Mouse (Mus musculus) frontal cortex, adult 2 months (tissue): Measurements from ENCODE around the gene Cacnb1. TPM values are rescaled to one million over a fixed set of nuclear protein-coding genes. Genes with fewer than 3 reads are reported as not detected.

Experiments
- DNase-seq, 2 experiments: peaks; one replicate each; pipeline ENCODE4 v3.0.0; 2022; ENCODE audit warnings: low spot score in 1 of 2; ENCODE audit errors: extremely low spot score in 1 of 2
- polyA plus RNA-seq: library from polyadenylated mRNA; depleted of rRNA; stranded (reverse); fragments of >200 nt; gene quantifications from 2 replicates; pipeline ENCODE4 v1.2.3, GENCODE M21; 2012

The Cacnb1 gene
- polyA plus RNA-seq, 1 experiment, result 99.8 TPM

DNA sequence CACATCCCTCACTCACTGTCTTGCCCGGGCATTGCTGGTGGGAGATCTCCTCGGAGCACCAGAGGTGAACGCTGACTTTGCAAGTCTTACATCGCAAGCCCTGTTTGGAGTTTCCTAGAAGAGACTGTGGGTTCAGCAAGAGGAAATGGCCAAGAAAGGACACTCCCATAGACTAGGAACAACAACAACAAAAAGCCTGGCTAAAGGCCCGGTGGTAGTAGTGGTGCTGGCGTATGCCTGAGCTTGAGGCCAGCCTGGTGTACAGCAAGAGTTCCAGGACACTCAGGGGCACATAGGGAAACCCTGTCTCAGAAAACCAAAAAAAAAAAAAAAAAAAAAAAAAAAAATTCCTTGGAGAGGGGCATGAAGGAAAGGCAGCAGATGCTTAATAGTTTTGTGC is 19.9 kb upstream of the Cacnb1 start:
- no peak for DNase-seq

DNA sequence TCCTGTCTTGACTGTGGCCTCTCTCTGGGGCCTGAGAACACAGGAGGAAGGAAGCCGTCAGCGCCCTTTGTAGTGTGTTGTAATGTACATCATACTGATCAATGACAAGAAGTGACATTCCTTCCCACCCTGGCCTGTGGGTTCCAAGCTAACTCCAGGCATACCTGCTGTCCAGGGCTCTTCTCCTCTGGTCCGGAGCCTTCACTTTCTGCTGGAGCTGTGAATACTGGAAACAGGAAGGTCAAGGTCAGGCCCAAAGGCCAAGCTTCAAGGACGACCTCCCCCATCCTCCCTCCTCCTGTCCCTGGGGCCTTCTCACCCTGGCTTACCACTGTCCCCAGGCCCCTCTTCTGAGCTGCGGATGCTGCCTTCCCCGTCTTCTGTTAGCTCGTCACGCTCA is 18.1 kb upstream of the Cacnb1 start:
- DNase-seq, result no peak

DNA sequence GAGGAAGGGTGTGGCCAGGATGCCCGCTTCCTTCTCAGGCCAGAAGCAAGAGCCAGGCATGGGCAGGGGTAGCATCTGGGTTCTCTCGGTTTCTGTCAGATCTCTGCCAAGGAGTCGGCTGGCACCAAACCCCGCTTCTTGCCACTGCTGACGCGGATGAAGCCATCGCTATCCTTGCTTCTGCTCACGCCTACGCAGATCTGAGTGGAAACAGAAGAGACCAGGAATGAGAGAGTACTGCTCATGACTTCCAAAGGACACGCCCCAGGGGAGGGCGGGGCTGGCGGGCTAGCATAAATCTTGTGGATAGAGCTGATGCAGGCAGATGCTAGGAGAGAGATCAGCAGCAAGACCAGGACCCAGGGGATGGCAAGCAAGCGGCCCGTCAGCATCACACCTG is 15.0 kb upstream of the Cacnb1 start:
- DNase-seq, result peak in 1 of 2 experiments; percentile 90

DNA sequence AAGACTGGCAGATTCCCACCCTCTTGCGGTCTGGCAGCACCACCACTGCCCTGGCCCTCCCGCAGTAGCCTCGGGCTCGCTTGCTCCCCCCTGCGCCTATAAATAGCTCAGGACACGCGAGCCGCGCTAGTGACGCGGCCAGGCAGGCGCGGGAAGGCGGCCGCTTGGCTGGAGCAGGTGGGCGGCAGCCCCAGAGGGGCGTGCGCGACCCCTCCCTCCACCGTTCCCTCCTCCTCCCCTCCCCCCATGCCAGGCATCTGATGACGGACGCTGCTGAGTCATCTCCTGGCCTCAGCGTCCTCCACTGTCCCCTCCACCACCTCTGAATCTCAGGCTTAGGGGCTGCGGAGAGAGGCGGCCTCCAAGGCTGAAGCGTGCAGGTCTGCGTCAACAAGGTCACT is 13.1 kb upstream of the Cacnb1 start:
- no peak for DNase-seq

DNA sequence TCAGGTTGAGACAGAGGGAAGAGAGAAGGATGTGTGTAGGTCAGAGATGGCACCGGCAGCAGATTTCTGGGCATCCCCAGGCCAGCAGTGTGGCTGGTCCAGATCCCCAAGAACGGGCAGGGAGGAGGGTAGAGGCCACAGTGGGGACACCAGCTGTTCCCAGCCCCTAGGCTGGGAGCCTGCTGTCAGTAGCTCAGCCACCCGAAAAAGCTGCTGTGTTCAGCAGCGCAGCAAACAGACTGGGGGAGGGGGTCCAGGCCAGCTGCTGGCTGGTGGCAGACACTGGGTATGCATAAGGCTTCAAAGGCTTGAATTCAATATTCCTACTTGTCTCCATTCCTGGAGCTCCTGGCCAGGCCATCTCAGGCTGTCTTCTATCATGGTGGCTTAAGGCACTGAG is 12.0 kb upstream of the Cacnb1 start:
- no peak for DNase-seq

DNA sequence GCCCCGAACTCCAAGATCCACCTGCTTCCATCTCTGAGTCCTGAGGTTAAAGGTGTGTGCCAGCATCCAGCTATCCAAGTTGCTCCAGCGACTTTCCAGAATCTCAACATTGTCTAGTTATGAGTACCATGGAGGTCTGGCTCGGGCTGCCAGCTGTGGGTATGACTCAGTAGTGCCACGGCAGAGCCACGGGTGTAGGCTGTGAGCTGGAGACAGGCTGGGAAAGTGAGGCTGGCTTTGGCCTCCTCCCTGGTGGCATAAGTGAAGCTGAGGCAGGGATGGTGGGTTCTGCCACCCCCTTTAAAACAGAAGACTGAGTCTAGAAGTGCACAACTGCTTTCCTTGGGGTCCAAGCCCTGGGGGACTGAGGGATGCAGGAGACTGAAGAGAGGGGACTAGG is 11.2 kb upstream of the Cacnb1 start:
- DNase-seq, result no peak

DNA sequence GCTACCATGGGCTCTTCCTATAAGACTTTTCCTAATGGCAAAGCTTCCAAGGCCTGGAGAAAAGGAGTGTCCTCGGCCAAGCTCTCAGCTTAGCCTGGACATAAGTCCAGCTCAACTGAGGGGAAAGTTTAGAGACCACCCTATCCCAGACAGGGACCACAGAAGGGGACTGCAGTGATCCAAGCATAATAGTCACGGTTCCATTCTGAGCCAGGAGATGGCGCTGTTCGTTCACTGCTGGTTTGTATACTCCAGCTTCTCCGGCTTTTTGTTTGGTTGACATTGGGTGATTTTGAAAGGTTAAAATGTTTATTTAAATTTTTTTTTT is 8.6 kb upstream of the Cacnb1 start:
- DNase-seq, result peak in 1 of 2 experiments; percentile 91

DNA sequence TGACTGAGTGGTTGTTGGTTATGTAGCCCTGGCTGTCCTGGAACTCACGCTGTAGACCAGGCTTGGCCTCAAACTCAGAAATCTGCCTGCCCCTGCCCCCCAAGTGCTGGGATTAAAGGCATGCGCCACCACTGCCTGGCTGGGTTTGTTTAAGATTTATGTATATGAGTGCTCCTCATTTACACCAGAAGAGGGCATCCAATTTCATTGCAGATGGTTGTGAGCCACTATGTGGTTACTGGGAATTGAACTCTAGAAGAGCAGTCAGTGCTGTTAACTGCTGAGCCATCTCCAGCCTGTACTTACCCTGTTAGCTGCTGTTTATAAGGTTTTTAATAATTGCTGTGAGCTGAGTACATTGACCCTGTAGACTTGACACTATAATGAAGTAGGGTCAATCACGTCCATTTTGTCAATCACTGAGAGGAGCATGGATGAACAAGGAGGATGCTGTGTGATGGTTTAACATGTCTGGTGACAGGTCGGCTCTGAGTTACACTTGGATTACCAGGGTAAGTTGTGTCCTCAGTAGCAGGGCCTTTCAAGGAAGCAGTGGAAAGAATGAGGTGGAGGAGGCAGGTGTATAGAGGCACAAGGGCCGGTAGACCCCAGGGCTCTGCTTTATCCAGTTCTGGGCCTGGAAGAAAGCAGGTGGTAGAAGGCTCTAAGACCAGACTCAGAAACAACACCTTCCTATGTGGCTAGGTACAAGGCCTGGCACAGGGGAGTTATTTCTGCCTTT is 8.0 kb upstream of the Cacnb1 start:
- no peak for DNase-seq

DNA sequence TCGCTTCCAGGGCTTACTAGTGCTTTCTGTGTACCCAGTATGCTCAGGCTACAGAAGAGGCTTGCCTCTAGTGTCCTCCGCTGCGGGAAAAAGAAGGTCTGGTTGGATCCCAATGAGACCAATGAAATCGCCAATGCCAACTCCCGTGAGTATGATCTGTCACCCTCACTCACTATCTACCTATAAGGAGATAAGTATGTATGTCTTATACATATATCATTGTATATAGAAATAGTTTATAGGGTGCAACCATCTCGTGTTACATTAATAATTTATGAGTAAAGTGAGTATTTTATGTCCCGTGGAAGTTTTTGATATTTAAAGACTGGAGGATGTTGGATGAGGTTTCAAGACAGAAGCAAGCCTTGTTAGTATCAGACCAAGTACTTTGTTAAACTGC is 5.0 kb upstream of the Cacnb1 start:
- DNase-seq, result no peak

DNA sequence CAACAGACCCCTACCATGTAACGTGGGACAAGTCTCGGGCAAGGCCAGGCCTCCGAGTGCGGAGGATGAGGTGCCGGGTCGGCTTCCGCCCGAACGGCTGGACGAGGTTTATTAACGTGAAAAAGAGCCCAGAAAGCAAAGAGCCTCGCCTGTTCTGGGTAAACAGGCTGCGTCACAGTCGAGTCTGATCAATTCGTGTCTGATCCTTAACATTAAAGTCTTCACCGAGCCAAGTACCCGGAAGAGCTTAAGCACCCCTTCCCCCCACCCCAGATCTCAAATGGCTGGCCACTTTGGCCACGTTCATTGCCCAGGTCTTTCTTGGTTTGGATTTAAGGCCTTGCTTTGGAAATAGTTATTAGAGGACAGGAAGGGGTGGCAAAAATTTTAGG is 4.5 kb upstream of the Cacnb1 start:
- no peak for DNase-seq

DNA sequence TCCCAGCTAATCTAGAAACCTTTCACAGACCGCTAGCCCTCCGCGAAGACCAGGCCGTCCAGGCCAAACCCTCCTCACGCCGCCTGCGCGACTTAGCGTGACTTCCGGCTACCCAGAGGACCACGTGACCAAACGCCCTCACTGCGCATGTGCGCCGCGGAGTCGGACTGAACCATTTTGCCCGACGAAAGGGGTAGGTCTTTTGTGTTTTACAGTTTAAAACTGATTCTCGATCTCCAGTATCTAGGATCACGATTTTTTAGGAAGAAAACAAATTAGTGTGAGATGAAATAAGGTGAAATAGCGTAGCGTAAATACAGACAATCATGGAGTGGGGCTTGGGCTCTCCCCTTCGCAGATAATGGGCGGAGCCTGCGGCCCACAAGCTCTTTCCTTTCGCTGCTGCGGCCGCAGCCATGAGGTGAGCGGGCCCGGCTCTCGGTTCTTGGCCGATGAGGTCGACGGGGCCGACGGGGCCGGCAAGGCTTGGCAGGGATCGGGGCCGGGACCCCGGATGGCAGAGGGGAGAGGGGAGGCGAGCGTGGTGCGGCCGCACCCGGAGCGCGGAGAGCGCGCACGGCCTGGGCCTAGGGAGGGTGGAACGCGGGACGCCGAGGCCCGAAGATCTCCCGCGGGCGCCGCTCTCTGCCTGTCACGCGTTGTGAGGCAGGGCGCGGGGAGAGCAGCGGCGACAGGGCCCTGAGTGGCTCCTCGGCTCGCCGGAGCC is 3.9 kb upstream of the Cacnb1 start, which contains the start of gene Rpl19:
Gene Rpl19, plus strand, starts transcription at position 141 of the 727 bp plus-strand sequence.
- DNase-seq, result peak; percentile 82 to 95

DNA sequence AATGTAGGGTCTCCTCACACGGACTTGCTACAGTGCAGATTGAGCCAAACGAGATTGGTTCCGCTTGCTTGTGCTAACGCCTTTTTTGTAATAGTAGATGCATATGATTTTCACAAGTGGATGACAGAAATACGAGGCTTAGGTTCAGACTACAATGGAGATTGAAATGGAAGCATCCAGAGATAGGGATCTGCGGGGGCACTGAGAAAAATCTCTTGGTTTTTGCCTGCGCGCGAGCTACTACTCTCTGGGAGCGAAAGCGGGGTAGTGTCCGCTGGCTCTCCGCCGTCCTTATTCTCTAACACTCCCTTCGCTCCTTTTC is 3.4 kb upstream of the Cacnb1 start:
- DNase-seq, result no peak

DNA sequence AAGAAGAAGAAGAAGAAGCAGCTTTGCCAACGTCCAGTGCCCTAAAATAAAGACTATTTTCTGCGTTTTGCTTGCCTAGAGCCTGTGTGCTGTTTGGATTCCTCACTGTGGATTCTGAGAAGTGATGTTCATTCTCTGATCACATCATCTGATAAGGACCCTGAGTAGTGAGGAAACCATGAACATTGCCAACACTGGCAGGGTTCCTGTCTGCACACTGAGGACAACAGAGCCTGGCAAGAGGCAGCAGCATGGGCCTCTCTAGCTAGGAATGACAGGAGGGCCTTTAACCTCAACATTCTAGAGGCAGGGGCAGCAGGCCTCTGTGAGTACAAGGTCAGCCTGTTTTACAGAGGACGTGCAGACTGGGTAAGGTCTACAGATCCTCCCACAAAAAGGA is 1.7 kb upstream of the Cacnb1 start:
- DNase-seq, result no peak

DNA sequence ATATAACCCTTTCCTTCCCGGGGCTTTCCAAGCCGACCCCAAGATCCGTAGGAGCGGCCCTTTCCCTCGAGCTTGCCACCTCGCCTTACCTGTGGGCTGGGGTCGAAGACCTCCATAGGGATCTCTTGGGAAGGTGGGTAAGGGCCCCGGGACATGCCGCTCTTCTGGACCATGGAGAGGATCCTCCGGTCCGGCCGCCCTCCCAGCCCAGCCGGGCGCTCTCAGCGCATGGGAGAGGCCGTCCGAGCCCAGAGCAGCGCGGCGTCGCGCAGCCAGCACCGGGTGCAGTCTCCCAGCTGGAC is 630 bp downstream of the Cacnb1 start:
- DNase-seq, result no peak

DNA sequence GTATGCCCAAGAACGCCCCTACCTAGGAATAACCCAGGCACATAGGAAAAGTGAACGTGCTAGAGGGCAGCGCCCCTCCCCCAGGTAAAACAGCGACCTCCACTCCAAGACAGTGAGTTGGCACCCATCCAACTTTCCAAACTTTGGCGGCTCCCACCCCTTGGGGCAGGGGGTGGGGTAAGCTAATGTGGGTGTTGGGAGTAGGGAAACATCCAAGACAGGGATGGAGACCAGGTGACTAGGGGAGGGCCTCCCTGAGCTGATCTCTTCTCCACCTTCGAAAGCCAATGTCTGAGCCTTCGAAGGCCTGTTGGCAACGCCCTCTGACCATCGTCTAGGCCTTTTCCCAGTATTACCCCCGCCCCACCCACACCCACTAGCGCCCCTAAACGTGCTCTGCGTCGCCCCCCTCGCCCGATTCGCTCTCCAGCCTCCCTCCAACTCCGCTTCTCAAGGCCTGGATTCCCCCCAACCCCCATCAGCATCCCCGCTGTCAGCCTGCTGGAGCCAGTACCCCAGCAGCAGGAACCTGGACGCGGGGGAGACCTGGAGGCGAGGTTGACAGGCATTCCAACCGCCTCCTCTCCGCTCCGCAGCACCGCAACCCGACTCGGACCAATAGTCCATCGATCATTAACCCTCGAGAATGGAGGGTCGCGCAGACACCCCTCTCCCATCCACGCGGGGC is 1.1 kb downstream of the Cacnb1 start:
- DNase-seq, result peak in 1 of 2 experiments; percentile 72

DNA sequence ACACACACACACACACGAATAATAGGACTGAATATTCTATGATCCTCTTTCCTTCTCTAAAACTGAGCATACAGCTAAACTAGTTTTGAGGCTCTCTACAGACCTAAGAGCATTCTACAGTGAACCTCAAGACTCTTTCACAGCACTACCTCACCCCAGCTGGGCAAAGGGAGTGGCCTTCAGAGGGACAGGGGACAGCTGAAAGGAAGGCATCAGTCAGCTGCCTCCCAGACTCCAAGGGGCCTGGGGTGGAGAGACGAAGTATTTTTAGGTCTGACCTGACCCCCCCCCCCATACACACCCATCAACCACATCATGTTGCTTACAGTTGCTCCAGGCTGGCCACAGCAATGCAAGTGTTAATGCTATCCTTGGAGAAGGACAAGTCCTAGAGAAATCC is 1.7 kb downstream of the Cacnb1 start:
- DNase-seq, result no peak

DNA sequence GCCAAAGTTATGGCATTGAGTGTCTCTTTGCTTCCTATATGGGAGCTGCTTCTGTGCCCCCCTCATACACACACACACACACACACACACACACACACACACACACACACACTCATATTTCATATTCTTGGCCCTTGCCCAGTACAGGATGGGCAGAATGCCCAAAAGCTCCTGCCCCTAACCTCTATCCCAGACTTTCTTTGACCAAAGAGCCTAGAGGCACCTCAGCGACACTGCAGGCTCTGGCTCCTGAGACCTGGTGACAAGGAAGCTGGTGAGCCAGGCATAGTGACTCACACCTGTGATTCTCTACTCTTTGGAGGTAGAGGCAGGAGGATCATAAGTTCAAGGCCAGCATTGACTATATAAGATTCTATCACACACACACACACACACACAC is 2.1 kb downstream of the Cacnb1 start:
- no peak for DNase-seq

DNA sequence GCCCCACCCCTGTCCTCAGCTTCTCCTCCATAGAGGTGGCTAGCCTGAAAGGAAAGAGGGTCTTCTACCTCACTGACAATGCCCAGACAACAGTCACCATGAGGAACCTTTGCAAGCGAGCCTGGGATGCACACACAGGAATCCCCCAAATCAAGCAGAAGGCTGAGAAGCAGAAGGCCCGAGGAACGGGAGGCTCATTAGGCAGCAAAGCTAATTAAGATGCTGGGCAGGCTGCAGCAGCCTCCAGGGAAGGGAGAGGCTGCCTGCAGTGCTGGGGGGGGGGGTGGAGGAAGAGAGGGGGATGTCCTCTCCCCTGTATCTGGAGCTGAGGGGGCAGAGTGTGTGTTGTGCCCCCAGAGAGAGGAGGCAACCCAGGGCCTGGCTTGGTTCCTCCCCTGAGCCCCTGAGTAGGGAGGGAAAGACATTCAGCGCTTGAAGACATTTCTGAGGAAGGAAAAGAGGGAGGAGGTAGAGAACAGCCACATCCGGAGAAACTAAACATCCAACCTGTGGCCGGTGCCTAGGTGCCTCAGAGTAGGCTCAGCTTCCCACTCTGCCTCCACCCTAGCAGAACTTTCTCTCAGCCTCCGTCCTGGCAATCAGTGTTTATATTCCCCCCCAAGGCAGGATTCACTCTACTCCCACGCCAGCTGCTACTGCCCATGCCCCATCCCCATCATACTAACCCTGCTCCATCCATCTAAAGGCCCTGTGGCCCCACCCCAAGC is 2.8 kb downstream of the Cacnb1 start:
- DNase-seq, result no peak

DNA sequence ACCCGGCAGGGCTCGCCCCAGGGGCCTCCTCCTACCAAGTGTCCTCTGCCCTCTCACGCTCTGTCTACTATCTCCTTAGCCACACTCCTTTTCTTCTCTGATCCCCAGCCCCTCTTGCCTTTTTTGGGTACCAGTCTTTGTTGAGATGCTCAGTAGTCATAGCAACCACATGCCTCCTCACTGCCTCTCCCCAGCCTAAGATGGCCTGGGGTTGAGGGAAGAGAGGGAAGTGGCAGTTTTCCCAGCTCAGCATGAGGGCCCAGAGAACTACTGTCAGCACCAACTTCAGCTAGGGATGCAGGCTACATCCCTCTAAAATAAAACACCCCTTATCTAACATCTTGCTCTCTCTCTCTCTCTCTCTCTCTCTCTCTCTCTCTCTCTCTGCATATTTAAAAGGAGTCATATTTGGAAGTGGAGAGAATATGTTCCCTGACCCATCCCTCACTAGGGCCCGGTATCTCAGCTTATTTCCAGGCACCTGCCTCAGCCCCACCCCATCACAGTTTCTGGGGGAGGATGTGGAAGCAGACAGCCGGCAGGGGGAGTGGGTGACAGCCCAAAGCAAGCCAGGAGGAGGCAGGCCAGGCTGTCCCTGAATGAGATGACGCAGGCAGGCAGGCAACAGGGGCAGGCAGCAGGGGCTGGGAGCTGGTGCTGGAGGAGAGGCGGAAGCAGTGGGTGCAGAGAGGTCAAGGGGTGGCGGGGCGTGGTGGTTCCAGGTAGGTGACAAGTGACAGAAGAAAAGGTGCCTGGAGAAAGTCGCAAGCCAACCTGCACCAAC is 3.8 kb downstream of the Cacnb1 start:
- DNase-seq, result peak; percentile 78 to 87

DNA sequence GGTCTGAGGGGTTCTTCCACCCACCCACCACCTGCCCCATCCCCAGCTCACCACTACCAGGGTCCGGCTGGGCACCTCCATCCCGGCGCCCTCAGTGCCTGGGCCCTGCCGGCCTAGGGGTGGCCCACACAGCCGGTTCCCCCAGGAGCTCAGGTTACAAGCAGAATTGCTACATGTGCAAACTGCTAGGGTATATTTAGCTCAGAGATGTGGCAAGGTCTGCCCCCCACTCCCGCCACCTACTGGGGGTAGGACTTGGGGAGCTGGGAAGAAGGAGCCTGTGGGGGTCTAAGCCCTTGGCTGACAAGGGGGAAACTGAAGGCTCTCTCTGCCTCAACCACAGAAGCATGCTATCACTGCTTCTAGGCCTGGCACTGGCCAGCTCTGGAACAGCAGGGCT is 4.6 kb downstream of the Cacnb1 start:
- no peak for DNase-seq

DNA sequence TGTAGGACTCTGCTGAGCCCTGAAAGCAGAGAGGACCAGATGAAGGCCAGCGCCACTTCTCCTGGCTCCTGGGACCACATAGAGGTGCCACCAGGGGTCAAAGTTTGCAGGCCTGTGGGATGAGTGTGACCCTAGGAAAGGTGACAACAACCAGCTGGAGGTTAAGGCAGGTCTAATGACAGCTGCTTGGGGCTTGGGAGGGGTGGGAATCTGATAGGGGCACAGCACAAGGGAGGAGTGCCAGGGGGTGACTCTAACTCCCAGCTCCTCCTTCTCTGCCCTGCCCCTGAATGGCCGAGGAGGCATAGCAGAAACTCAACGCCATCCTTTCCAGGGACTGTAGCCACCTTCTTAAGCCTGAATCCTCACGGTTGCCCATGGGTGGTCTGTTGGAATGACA is 6.0 kb downstream of the Cacnb1 start:
- no peak for DNase-seq
